Mouse (Mus musculus) gastrocnemius, postnatal 10 days (tissue): ENCODE results near the gene Gm17606. TPM values are rescaled to one million over a fixed set of nuclear protein-coding genes. Genes with fewer than 3 reads are reported as not detected.
A peak's percentile ranks its signal among the peaks of the same experiment; 100 is the strongest.

Experiments
- DNase-seq: peaks from one replicate; pipeline ENCODE4 v3.0.0; 2021; ENCODE audit warnings: mixed read lengths
- microRNA-seq, 2 experiments: library from miRNA; unstranded; fragments of <30 nt; microRNA quantifications; one replicate each; pipeline ENCODE4 v1.2.0; 2021
- total RNA-seq, 2 experiments: library from RNA; stranded (reverse); gene quantifications; 2 replicates each; pipeline ENCODE4 v1.2.3; 2021

The Gm17606 gene
- total RNA-seq, 2 experiments from 2014 or later = not detected

DNA sequence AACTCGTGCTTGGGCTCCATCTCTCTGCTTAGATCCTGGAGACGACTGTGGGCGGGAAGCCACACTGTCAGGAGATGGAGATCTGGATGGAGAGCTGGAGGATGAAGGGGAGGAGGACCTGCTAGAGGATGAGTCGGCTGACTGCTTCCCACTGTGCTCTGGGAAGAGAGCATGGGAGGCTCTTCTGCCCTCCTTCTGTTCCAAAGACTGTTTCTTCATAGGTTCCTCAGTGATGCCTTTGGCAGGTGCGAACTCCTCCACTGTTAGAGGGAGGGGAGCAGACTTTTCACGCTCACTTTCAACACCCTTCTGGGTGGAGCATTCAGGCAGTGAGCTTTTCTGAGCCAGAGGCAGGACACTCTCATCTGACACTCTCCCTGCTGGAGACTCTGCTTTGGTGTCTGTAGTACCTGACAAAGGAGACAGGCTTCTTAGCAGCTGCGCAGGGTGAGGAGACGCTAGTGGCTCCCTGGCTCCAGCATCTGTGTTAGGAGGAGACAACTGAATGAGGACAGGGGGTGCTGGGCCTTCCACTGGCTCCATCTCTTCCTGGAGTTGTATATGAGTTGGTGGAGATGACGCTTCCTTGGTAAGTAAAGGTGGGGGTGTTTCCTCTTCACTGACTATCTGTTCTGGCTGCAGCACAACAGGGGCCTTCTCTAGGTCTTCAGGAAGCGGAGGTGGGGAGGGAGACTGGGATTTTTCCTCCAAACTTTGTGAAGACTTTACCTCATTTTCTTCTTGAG is 23.9 kb downstream of the Gm17606 start:
- no peak for DNase-seq

GRCm38 (mm10) chr14:54669381-54669780 is 28.6 kb downstream of the Gm17606 start:
- DNase-seq = peak; percentile 26

DNA sequence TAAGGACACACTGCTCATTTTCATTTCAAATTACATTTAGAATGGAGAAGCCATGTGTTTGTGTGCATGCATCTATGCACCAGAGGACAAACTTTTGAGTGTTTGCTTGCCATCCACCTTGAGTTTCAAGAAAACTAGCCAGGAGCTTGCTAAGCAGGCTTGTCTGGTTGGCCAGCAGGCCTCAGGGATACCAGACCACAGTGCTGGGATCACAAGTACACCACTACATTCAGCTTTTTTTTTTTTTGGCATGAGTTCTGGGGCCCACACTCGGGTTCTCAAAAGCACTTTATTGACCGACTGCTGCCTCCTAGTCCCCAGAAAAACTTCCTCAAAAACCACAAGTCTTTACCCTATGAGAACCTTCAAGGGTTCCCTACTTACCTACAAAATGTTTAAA is 33.6 kb downstream of the Gm17606 start:
- DNase-seq = no peak

DNA sequence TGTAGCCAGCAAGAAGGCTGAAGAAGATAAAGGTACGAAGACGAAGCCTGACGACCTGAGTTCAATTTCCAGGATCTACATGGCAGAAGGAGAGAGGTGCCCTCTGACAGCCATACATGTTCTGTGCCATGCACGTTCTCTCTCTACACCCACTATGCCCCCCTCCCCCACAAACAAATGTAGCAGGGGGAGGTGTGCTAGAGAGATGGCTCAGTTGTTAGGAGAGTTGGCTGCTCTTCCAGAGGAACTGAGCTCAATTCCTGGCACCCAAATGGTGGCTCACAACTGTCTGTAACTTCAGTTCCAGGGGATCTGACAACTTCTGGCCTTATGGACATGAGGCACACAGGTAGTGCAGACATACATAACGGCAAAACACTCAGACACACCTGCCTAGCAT is 35.5 kb downstream of the Gm17606 start:
- DNase-seq = no peak

GRCm38 (mm10) chr14:54678657-54679304 is 38.0 kb downstream of the Gm17606 start:
- no peak for DNase-seq

DNA sequence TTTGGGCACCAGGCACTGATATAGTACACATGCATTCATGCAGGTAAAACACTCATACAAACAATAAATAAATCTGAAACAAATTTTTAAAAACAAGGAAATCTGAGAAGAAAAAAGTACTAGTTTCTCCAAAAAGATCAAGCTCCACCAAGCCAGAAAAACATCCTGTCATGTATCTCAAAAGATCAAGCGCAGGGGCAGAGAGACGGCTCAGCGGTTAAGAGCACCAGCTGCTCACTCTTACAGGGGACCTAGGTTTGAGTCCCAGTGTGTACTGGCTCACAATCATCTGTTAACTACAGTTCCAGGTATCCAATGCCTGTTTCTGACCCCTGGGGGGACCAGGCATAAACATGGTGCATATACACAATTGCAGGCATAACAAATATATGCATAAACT is 41.6 kb downstream of the Gm17606 start:
- no peak for DNase-seq

- no peak for DNase-seq
These were observed 44.7 kb downstream of the Gm17606 start for GRCm38 (mm10) chr14:54685471-54685870.

- no peak for DNase-seq
These were observed 45.3 kb downstream of the Gm17606 start, which contains the start of gene 1700123O20Rik for GRCm38 (mm10) chr14:54686063-54686521. Gene 1700123O20Rik (plus strand): TSS chr14:54686216.

GRCm38 (mm10) chr14:54686522-54687143 is 45.9 kb downstream of the Gm17606 start, which contains the start of gene Acin1:
Gene Acin1 (minus strand): TSS chr14:54686931.
- peak; percentile 100 for DNase-seq

GRCm38 (mm10) chr14:54687251-54687650 is 46.5 kb downstream of the Gm17606 start:
- no peak for DNase-seq

GRCm38 (mm10) chr14:54695042-54695441 is 54.3 kb downstream of the Gm17606 start:
- no peak for DNase-seq

DNA sequence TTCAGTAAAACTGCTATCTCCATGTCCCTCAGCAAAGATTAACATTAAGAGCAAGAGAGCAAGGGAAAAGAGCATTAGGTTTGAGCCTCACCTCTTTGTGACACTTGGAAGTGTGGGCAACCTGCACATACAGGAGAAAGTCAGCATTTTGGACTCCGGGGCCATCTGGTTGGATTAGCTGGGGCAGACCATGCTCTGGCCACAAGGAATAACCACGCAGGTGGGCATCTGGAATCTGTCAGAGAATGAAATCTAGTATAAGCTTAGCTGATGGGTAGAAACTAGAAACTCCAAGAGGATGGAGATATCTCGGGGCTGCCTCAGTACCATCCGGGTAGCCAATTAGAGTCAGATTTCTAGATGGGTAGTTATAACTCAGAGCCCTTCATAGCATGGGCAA is 56.0 kb downstream of the Gm17606 start:
- DNase-seq = no peak

Small RNA genes lying within 50 kb of the gene (microRNA-seq; reads per million reads assigned to microRNA genes)
- gene Mir686 (0 reads per million in 2 experiments), gene Mir6948 (0 reads per million in 2 experiments)

Other genes starting within 250 kb of the Gm17606 start
- gene Slc7a7, start 223.2 kb upstream of the Gm17606 start, total RNA-seq = 1 to 10 TPM; 3.1 to 5.5 TPM
- gene Mrpl52, start 214.0 kb upstream of the Gm17606 start, total RNA-seq = 100 to 1,000 TPM; 141 to 159 TPM
- gene Mmp14, start 209.3 kb upstream of the Gm17606 start, total RNA-seq = 100 to 1,000 TPM; 115 to 167 TPM
- 10 to 100 TPM; 36.3 to 39.5 TPM for gene Lrp10, start 176.8 kb upstream of the Gm17606 start, total RNA-seq
- under 1 TPM in 1 of 2 experiments, not detected in 1; 0.14 TPM for gene Rem2, start 164.9 kb upstream of the Gm17606 start, total RNA-seq
- gene Prmt5, start 123.4 kb upstream of the Gm17606 start, total RNA-seq = 10 to 100 TPM; 32.8 to 35.3 TPM
- gene Haus4, start 86.3 kb upstream of the Gm17606 start, total RNA-seq = 10 to 100 TPM in 1 of 2 experiments, 1 to 10 TPM in 1; 9.2 to 10.7 TPM
- gene Ajuba, start 63.4 kb upstream of the Gm17606 start, total RNA-seq = 1 to 10 TPM; 7.5 to 9.9 TPM
- gene 4931414P19Rik, start 35.0 kb upstream of the Gm17606 start, total RNA-seq = 1 to 10 TPM; 3.1 to 5.1 TPM
- gene Psmb5, start 22.9 kb upstream of the Gm17606 start, total RNA-seq = 100 to 1,000 TPM; 183 to 207 TPM
- gene Psmb11, start 19.5 kb upstream of the Gm17606 start, total RNA-seq = not detected
- 1 to 10 TPM in 1 of 2 experiments, under 1 TPM in 1; 0.96 to 1.8 TPM for gene Cdh24, start 412 bp downstream of the Gm17606 start, total RNA-seq
- 10 to 100 TPM; 16.2 to 16.9 TPM for gene 1700123O20Rik, start 45.3 kb downstream of the Gm17606 start, total RNA-seq
- 100 to 1,000 TPM in 1 of 2 experiments, 10 to 100 TPM in 1; 90.7 to 110 TPM for gene Acin1, start 46.0 kb downstream of the Gm17606 start, total RNA-seq
- not detected for gene Gm29776, start 57.9 kb downstream of the Gm17606 start, total RNA-seq
- under 1 TPM in 1 of 2 experiments, not detected in 1; 0.50 TPM for gene Cebpe, start 71.2 kb downstream of the Gm17606 start, total RNA-seq
- gene Slc7a8, start 141.0 kb downstream of the Gm17606 start, total RNA-seq = 1 to 10 TPM; 5.7 to 7.5 TPM
- not detected for gene Rnf212b, start 173.2 kb downstream of the Gm17606 start, total RNA-seq
- gene Homez, start 230.0 kb downstream of the Gm17606 start, total RNA-seq = 1 to 10 TPM; 6.8 to 8.4 TPM
- gene Ppp1r3e, start 236.6 kb downstream of the Gm17606 start, total RNA-seq = 1 to 10 TPM; 4.2 to 6.8 TPM
- gene Bcl2l2, start 242.4 kb downstream of the Gm17606 start, total RNA-seq = 10 to 100 TPM; 28.2 to 29.3 TPM
- 1 to 10 TPM in 1 of 2 experiments, under 1 TPM in 1; 0.94 to 5.0 TPM for gene Gm20521, start 242.5 kb downstream of the Gm17606 start, total RNA-seq